Mouse (Mus musculus) embryonic stem cell, embryonic (primary cell): ENCODE results near the gene Aaed1.

ENCODE experiments used
- CTCF ChIA-PET, 4 experiments: fragments of 300-600 bp in 2 of 4; fragments of 350-600 bp in 2 of 4; sonication (Branson Sonifier 250); formaldehyde crosslinking; loops; one replicate each; lab custom pipeline; 2022; ENCODE audit warnings: inconsistent platforms in 2 of 4; lab: Charles Lee
- POLR2A ChIA-PET, 4 experiments: fragments of 300-600 bp in 2 of 4; fragments of 350-600 bp in 2 of 4; sonication (Branson Sonifier 250); formaldehyde crosslinking; loops; one replicate each; lab custom pipeline; 2022; ENCODE audit warnings: antibody characterized with exemption in 4 of 4, inconsistent platforms in 1 of 4; lab: Charles Lee

The Aaed1 gene

DNA sequence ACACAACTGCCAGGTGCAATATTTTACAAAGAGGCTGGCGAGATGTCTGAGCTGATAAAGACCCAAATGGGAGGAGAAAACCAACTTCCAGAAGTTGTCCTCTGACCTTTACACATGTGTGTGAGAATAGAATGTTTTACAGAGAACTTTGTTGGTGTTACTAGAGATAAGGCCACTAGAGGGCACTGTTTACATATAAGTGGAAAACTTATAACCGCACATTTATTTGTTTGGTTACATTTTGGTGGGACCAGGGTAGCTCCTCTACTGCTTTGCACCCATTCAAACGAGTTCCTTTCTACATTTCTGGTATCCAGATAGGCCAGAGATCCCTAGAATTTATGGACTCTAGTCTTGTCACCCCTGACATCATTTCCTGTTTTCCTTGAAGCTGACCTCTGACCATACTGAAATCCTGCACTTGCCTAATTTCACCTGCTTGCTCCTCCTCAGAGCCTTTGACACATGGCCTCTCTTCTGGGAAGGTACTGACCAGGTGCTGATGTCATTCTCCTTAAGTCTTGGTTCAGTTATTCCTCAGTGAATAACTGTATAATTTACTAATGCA is 3.1 kb upstream of the Aaed1 start:
- POLR2A ChIA-PET, result interaction anchor here in 2 of 4 experiments (0.8 to 2.1 kb wide), 8 partner anchors 10 to 160 kb away, joined by 3 to 5 read pairs (median 3); partner anchors contain the start of gene Cdk20 (in 1 of the 2)
- CTCF ChIA-PET, result interaction anchor here (0.6 to 4.0 kb wide), 16 partner anchors 9 to 177 kb away, joined by 3 to 21 read pairs (median 4); partner anchors contain the start of genes Cdk20 (in 2 of the 4) and Habp4 (in 1 of the 4)

DNA sequence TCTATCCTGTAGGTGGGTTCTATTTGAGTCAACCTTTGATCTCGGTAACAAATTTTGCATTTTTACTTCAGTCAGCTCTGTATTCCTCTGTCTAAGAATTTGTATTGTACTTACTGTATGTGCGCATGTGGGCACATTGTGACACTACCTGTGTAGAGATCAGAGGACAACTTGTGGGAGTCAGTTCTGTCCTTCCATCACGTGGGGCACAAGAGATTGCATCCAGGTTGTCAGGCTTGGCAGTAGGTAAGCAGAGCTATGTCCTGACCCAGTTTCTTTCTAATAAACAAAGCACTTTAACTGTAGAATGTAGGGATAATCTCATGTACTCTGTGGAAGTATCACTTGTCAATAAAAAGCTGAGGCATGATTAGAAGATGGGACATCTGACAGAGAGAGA is 1.5 kb upstream of the Aaed1 start:
- ChIA-PET POLR2A (interaction anchor here in 2 of 4 experiments (1.1 to 2.1 kb wide), 6 partner anchors 45 to 159 kb away, joined by 3 to 6 read pairs (median 4); no protein-coding TSS in a partner anchor), CTCF (interaction anchor here in 2 of 4 experiments (1.0 to 4.0 kb wide), 3 partner anchors 125 to 134 kb away, joined by 5 to 21 read pairs (median 5); no protein-coding TSS in a partner anchor)

DNA sequence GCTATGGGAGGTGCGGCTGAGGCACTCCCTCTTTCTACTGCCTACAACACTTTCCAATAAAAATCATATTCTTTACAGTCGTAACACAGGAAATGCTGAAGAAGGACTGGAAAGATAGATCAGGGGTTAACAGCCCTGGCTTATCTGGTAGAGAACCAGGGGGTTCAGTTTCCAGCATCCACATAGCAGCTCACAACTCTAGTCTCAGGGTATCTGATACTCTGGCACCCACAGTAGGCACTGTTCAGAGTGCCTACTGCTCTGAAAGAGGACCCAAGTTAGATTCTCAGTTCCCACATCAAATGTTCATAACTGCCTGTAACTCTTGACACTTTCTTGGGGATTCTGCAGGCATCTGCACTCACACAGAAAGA is 393 bp upstream of the Aaed1 start:
- POLR2A ChIA-PET, result interaction anchor here in 3 of 4 experiments (0.5 to 2.4 kb wide), 45 partner anchors 10 to 800 kb away, joined by 3 to 19 read pairs (median 4); partner anchors contain the start of genes Cdc14b (in 2 of the 3), Habp4 (in 2 of the 3), Cdk20 (in 1 of the 3) and Mfsd14b (in 1 of the 3)
- CTCF ChIA-PET, result interaction anchor here (0.6 to 4.0 kb wide), 27 partner anchors 15 to 261 kb away, joined by 3 to 21 read pairs (median 4); partner anchors contain the start of genes Cdc14b (in 1 of the 4), Cdk20 (in 1 of the 4) and Habp4 (in 1 of the 4)

DNA sequence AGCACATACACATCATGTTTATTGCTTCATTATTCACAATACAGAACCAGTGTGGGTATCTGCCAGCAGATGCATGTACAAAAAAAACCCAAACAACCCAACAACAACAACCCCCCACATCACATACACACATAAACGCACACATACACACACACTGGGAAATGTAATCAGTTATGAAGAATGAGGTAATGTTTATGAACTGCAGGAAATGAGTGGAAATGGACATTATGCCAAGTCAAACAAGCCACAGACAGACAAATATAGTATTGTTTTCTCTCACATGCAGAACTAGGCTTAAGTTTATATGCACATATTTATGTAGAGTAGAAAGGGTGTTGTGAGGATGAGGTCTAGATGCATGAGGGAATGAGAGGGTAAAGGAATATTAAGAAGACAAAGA is 1.2 kb downstream of the Aaed1 start:
- CTCF ChIA-PET, result interaction anchor here in 1 of 4 experiments (2.2 to 2.5 kb wide), 2 partner anchors 131 to 150 kb away, joined by 5 to 20 read pairs; partner anchors contain the start of gene Habp4
- POLR2A ChIA-PET, result interaction anchor here in 2 of 4 experiments (0.9 to 2.4 kb wide), 8 partner anchors 22 to 157 kb away, joined by 3 to 19 read pairs (median 10); partner anchors contain the start of genes Habp4 (in 2 of the 2) and Cdk20 (in 1 of the 2)

DNA sequence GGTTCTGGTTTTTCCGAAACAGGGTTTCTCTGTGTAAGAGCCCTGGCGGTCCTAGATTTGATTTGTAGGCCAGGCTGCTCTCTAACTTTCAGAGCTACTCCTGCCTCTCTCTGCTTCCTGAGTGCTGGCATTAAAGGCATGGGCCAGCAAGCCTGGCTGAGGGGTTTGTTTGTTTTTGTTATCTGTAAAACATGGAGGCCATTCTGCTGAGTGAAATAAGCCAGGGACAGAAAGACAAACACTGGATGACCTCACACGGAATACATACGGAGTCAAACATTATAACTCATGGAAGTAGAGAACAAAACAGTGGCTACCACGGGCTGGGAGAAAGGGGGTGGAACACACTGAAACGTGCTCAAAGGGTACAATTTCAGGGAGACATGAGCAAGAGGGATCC is 1.9 kb downstream of the Aaed1 start:
- ChIA-PET CTCF (interaction anchor here in 1 of 4 experiments (0.7 to 8.3 kb wide), 3 partner anchors 45 to 130 kb away, joined by 3 to 78 read pairs (median 3); no protein-coding TSS in a partner anchor), POLR2A (interaction anchor here in 2 of 4 experiments (0.5 to 1.0 kb wide), 3 partner anchors 33 to 60 kb away, joined by 3 to 7 read pairs (median 3); no protein-coding TSS in a partner anchor)

DNA sequence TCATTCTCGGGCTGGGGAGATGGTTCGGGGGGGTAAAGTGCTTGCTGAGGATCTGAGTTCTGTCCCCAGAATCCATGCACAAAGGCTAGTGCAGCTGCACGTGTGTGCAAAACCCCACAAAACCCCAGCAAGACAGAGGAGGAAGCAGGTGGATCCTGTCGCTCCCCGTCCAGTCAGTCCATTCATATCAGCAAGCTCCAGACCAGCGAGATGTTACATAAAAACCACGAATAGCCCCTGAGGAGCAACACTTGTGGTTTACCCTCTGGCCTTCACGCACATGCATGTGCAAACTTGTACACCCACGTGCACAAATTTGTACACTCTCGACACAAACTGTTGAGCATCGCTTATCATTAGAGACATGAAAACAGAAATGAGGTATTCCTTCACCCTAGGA is 2.7 kb downstream of the Aaed1 start:
- ChIA-PET CTCF (interaction anchor here in 2 of 4 experiments (0.6 to 8.3 kb wide), 2 partner anchors 31 to 60 kb away, joined by 3 to 78 read pairs; no protein-coding TSS in a partner anchor), POLR2A (interaction anchor here in 2 of 4 experiments (0.5 to 1.5 kb wide), 4 partner anchors 55 to 131 kb away, joined by 3 to 7 read pairs (median 4); no protein-coding TSS in a partner anchor)

DNA sequence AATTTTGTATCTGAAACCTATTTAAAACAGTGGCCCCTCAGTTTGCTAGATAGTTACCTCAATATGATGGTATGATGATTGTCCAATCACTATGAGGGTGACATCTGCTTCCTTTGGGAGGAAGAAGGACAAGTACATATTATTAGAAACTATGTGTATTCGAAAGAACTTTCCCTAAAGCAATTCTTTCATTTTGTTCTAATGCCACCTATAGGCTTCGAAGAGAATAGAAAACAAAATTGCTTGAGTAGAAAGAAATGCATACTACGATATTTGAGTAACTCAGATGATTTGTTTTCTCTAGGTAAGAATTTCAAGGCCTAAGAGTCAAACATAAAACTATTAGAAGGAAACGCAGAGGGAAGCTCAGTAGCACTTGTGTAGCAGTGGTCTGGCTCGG is 3.5 kb downstream of the Aaed1 start:
- ChIA-PET POLR2A (interaction anchor here in 2 of 4 experiments (1.0 to 1.5 kb wide), 2 partner anchors 60 to 130 kb away, joined by 3 read pairs; no protein-coding TSS in a partner anchor), CTCF (interaction anchor here (0.6 to 8.3 kb wide), 4 partner anchors 59 to 128 kb away, joined by 3 to 78 read pairs (median 3); no protein-coding TSS in a partner anchor)

DNA sequence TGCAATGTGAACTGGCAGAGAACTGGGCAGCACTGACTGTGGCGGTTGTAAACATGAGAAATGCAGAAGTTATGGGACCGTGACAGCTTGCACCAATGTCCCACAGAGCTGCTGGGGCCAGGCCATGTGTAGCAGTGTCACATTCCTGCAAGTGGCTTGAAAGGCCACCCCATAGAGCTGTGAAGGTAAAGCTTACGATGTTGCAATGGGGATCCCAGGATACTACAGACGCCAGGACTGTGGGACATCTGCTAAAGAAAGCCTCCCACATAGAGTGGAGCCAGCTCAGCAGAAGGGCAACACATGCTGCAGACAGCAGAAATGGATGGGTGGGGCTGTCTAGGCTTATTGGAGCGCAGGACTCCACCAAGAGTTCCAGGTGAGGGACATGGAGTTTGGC is 5.0 kb downstream of the Aaed1 start:
- POLR2A ChIA-PET, result interaction anchor here in 2 of 4 experiments (0.8 to 1.7 kb wide), 4 partner anchors 32 to 127 kb away, joined by 3 to 5 read pairs (median 3); partner anchors contain the start of gene Cdc14b (in 2 of the 2)
- CTCF ChIA-PET, result interaction anchor here (0.7 to 8.3 kb wide), 7 partner anchors 13 to 540 kb away, joined by 3 to 78 read pairs (median 14); no protein-coding TSS in a partner anchor

DNA sequence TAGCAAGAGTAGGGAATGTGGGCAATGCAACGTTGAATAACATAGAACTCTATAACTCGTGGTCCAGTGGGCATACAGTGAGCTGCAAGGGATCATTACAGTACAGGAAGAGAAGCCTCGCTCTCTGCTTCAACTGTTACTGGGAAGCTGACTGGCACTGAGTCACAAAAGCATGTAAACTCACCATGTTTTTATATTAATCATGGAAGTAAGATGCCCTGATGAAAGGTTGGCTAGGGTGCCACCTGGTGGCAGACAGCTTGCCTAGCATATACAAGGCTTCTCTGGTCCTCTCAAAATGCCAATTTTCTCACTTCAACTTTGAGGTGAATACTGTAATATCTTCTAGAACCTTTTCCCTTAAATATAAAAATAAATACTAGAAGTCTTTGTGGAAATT is 6.4 kb downstream of the Aaed1 start:
- CTCF ChIA-PET, result interaction anchor here (0.6 to 8.3 kb wide), 21 partner anchors 12 to 678 kb away, joined by 3 to 78 read pairs (median 6); no protein-coding TSS in a partner anchor
- POLR2A ChIA-PET, result interaction anchor here in 3 of 4 experiments (0.5 to 1.8 kb wide), 11 partner anchors 20 to 152 kb away, joined by 3 to 6 read pairs (median 4); partner anchors contain the start of genes Cdc14b (in 1 of the 3), Cdk20 (in 1 of the 3) and Habp4 (in 1 of the 3)

DNA sequence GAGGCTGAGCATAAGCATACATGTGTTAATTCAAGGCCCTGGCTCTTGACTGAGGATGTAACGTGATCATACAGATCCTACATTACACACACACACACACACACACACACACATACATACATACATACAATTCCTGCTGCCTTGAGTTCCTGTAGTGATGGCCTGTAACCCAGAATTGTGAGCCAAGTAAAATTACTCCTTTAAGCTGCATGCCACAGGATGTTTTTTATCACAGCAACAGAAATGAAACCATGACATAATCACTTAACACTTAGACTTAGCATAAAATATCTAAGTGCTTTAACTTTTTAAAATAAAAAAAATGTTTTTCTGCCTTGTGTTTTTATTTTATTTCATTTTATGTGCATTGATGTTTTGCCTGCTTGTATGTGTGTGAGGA is 13.4 kb downstream of the Aaed1 start:
- ChIA-PET CTCF (no interaction called here), POLR2A (interaction anchor here in 1 of 4 experiments (1.0 kb wide), 1 partner anchor 138 kb away, joined by 3 read pairs; the partner anchor contains the start of gene Habp4)

DNA sequence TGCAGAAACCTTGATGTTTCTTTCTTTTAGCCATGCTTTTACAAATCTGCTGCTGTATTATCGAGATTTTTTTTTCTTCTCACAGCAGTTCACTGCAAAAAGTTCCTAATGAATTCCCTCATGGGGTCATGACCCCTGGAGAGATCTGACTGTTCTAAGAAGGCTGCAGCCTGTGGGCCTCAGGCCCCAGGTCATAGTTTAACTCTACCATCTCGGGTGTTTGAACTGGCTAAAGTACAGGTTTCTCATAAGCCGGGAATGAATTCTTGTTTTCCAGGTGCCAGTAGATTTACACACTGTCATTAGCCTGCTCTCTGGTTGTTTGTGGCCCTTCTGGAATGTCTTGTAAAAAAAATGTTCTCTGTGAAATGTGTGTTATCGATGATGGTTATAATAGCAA is 25.7 kb downstream of the Aaed1 start:
- CTCF ChIA-PET, result interaction anchor here in 2 of 4 experiments (0.7 to 0.9 kb wide), 2 partner anchors 38 to 63 kb away, joined by 3 to 5 read pairs; no protein-coding TSS in a partner anchor

DNA sequence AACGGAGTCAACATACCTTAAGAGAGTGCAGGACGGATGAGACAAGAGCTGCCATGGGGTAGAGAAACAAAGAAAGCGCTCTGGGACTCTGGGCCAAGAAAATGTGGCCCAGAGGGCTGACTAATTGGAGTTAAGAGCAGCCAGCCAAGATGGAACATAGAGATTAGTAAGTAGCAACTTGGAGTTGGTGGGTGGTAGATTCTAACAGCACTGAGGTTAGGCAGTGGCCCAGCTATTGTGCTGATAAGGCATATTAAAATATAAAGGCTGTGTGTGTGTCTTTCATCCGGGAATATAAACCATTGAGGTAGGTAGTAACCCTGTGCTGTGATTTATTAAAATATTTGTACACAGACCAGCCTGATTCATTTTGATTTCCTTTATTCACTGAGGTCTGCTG is 26.2 kb downstream of the Aaed1 start:
- CTCF ChIA-PET, result interaction anchor here in 3 of 4 experiments (0.6 to 1.9 kb wide), 7 partner anchors 12 to 656 kb away, joined by 3 to 8 read pairs (median 4); partner anchors contain the start of gene Cdc14b (in 1 of the 3)
- POLR2A ChIA-PET, result interaction anchor here in 3 of 4 experiments (0.6 to 0.8 kb wide), 5 partner anchors 19 to 327 kb away, joined by 4 to 8 read pairs (median 6); no protein-coding TSS in a partner anchor

More for the DNA sequence above, 25.7 kb downstream of the Aaed1 start:
- POLR2A ChIA-PET, result interaction anchor here in 2 of 4 experiments (0.6 to 0.8 kb wide), 2 partner anchors 19 to 57 kb away, joined by 6 read pairs; no protein-coding TSS in a partner anchor

DNA sequence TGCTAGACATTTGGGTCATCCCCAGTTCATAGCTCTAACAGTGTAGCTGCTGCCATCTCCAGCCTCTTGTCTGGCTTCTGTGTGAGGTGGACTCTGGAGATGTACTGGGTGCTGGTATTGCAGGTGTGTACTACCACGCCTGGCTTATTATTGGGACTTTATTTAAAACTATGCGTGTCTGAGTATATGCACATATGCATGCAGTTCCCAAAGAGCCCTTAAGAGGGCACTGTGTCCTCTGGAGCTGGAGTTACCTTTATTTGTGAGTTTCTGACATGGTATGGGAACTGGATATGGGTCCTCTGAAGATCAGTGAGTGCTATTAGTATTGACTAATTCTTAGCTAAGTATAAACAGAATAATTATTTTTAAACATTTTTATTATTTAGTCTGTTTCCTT is 27.8 kb downstream of the Aaed1 start:
- ChIA-PET POLR2A (interaction anchor here in 1 of 4 experiments (0.8 kb wide), 1 partner anchor 10 kb away, joined by 3 read pairs; the partner anchor contains the start of gene Cdc14b), CTCF (interaction anchor here (0.6 to 1.9 kb wide), 12 partner anchors 8 to 104 kb away, joined by 3 to 8 read pairs (median 3); partner anchors contain the start of gene Cdc14b (in 2 of the 4))

DNA sequence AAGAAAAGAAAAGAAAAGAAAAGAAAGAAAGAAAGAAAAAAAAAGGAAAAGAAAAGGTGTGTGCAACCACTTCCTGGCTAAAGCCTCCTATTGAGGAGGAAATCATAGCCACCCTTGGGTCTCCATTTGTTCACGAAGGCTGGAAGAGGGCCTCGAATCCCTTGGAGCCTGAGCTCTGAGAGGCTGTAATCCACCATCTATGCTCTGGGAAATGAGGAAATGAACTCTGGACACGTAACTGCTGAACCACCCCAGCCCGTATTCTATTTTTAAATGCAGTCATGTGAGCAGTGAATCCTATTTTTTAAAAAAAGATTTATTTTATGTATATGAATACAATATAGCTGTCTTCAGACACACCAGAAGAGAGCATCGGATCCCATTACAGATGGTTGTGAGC is 31.6 kb downstream of the Aaed1 start:
- CTCF ChIA-PET, result no interaction called here
- POLR2A ChIA-PET, result interaction anchor here in 1 of 4 experiments (0.6 kb wide), 1 partner anchor 126 kb away, joined by 6 read pairs; no protein-coding TSS in a partner anchor

DNA sequence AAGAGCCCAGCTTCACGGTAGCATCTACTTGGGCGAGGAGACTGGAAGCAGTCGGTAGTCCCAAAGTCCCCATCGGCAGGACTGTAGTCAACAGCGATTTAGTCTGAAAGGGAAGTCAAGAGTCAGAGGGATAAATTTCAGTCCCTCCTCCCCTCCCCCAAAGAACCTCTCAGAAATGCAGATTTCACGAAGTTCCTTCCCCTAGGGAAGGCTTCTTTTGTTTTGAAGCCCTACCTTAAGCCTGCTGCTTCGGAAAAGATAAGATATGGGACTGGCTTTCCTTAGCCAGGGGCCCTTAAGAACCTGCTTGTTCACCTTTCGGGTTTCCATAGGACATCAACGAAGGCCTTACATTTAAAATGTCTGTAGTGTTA is 36.8 kb downstream of the Aaed1 start:
- ChIA-PET POLR2A (interaction anchor here in 3 of 4 experiments (0.6 to 3.0 kb wide), 17 partner anchors 9 to 216 kb away, joined by 3 to 21 read pairs (median 4); partner anchors contain the start of genes Aaed1 (in 2 of the 3), Cdk20 (in 1 of the 3) and Zfp367 (in 1 of the 3)), CTCF (interaction anchor here in 2 of 4 experiments (1.3 to 2.8 kb wide), 3 partner anchors 9 to 25 kb away, joined by 3 to 12 read pairs (median 6); no protein-coding TSS in a partner anchor)

DNA sequence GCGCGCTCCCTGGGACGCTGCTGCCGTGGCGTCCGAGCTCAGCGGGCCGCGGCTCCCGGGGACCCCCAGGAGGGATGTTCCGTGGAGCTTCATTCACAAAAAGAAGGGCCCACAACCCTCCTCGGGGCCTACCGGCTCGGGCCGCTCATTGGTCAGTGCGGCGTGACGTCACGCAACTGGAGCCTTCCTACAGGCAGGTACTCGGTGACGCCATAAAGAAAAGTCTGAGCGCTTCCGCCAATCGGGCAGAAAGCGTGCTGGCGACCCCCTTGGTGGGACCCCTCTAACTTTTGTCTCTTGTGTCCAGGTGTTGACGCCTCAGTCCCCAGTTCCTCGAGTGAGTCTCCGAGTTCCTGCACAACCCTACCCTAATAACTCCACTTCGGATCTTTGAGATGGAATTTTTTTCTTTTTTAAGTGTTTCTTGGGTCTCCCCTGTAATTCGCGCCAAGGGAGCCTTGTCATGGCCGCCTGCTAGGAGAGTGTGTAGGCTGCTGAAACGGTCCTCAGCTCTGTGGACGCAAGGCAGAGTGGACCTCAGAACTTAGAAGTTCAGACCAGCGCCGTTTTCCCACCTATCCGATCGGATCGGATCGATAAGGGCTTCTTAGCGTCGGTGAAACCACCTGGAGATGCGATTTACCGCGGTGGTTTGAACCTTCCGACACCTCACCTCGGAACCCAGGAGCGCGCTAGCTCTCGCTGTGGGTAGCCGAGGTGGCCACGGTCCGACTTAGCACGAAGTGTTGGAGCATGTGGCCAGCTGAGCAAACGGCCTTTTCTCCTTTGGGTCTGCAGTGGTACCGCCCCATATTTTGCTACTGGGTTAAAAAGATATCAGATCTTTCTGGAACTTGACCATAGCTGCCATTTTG is 37.4 kb downstream of the Aaed1 start, which contains the start of gene Cdc14b:
TSS of gene Cdc14b (minus strand) at position 412 of the 875 bp plus-strand sequence.
- CTCF ChIA-PET, result interaction anchor here (0.6 to 2.8 kb wide), 11 partner anchors 10 to 94 kb away, joined by 3 to 12 read pairs (median 3); no protein-coding TSS in a partner anchor

More for the DNA sequence above, 37.4 kb downstream of the Aaed1 start, which contains the start of gene Cdc14b:
- POLR2A ChIA-PET, result interaction anchor here in 3 of 4 experiments (0.6 to 3.0 kb wide), 33 partner anchors 8 to 216 kb away, joined by 3 to 21 read pairs (median 4); partner anchors contain the start of genes Aaed1 (in 3 of the 3), Cdk20 (in 1 of the 3), Habp4 (in 1 of the 3) and Zfp367 (in 1 of the 3)
